Mouse (Mus musculus) liver, adult 2 months (tissue): ENCODE data around the gene Zg16.

ENCODE experiments used
- CTCF ChIP-seq: fragments of 200-500 bp; IDR thresholded peaks from 2 replicates; pipeline ENCODE4 v1.5.1; 2011; ENCODE audit warnings: low read depth, low read length, control low read depth
- POLR2A ChIP-seq: fragments of 200-500 bp; IDR thresholded peaks from 2 replicates; pipeline ENCODE4 v1.6.1; 2011; ENCODE audit warnings: low read length, control low read depth; ENCODE audit not compliant: insufficient read depth; ENCODE audit errors: extremely low read depth

- TF ChIP-seq CTCF (no peak), POLR2A (no peak)
These were observed 74.8 kb downstream of the Zg16 start for GRCm38 (mm10) chr7:127012374-127012773.
